Mouse (Mus musculus): ENCODE measurements around the gene Trim12a.

- no peak for TF ChIP-seq TAL1 (IDR thresholded peaks at IDR 0.05; ENCODE audit: low read length)
- no peak for TF ChIP-seq GATA1 (IDR thresholded peaks at IDR 0.05; ENCODE audit: low read length)
Observed at GRCm38 (mm10) chr7:104352717-104353599, 37.7 kb upstream of the Trim12a start, which contains the start of gene Trim12c.
